Mouse (Mus musculus) forebrain, embryonic 13.5 days (tissue): ENCODE results near the gene Rtkn. TPM values are rescaled to one million over a fixed set of nuclear protein-coding genes. Genes with fewer than 3 reads are reported as not detected.

Source experiments
- ATAC-seq: fragments of 200-750 bp; cut with Nextera tagmentation; 2 replicates; pipeline ENCODE4 v1.8.0; 2017
- H3K27ac ChIP-seq: fragments of 300-500 bp; sonication (generic); 2 replicates; pipeline ENCODE4 v1.5.1; 2015; ENCODE audit warnings: inconsistent platforms, mild to moderate bottlenecking, moderate library complexity
- H3K27me3 ChIP-seq: fragments of 300-500 bp; sonication (generic); 2 replicates; pipeline ENCODE4 v1.6.1; 2015; ENCODE audit warnings: mild to moderate bottlenecking, inconsistent platforms
- H3K36me3 ChIP-seq: fragments of 300-500 bp; sonication (generic); 2 replicates; pipeline ENCODE4 v1.6.1; 2015; ENCODE audit warnings: mild to moderate bottlenecking, inconsistent platforms; ENCODE audit not compliant: poor library complexity, severe bottlenecking
- H3K4me1 ChIP-seq: fragments of 300-500 bp; sonication (generic); 2 replicates; pipeline ENCODE4 v1.6.1; 2015; ENCODE audit warnings: inconsistent platforms
- H3K4me2 ChIP-seq: fragments of 300-500 bp; sonication (generic); 2 replicates; pipeline ENCODE4 v1.6.1; 2015; ENCODE audit warnings: inconsistent platforms, mild to moderate bottlenecking, moderate library complexity
- H3K4me3 ChIP-seq: fragments of 300-500 bp; sonication (generic); 2 replicates; pipeline ENCODE4 v1.5.1; 2015; ENCODE audit warnings: mild to moderate bottlenecking, inconsistent platforms
- H3K9ac ChIP-seq: fragments of 300-500 bp; sonication (generic); 2 replicates; pipeline ENCODE4 v1.6.1; 2015; ENCODE audit warnings: mild to moderate bottlenecking, inconsistent platforms
- H3K9me3 ChIP-seq: fragments of 300-500 bp; sonication (generic); replicated peaks from 2 replicates; pipeline ENCODE4 v1.6.1; 2016; ENCODE audit warnings: inconsistent platforms
- WGBS: fragments of 180-500 bp; shearing (Covaris S2); methylation state at CpG from one replicate; pipeline ENCODE4 v1.1.7; 2015; 5-methylcytosine and 5-hydroxymethylcytosine counted together
- polyA plus RNA-seq: library from polyadenylated mRNA; unstranded; fragments of >200 nt; fragmentation: Nextera tagmentation; extraction: Ambion mirVana; gene quantifications from 2 replicates; pipeline ENCODE4 v1.2.1, GENCODE M21; 2015

The Rtkn gene
- polyA plus RNA-seq, 1 experiment from 2014 or later: 10.4 TPM

- under 1% methylated on average over 58 of the region's 58 CpGs for WGBS
- H3K27me3 ChIP-seq: peaks cover 38% of the 10 kb centered on the region
- peak within 1 kb of the TSS; percentile 81 for H3K4me2 ChIP-seq
- 0 out of 2 replicates have a peak, but pooled peaks cover 3% of the 10 kb centered on the region for H3K36me3 ChIP-seq
- peak within 1 kb of the TSS; percentile 82 for H3K27ac ChIP-seq
- H3K4me3 ChIP-seq: peak within 1 kb of the TSS; percentile 84
- peaks cover 42% of the 10 kb centered on the region for H3K4me1 ChIP-seq
- peak within 1 kb of the TSS; percentile 93 for H3K9ac ChIP-seq
- no peaks in the 10 kb centered on the region for H3K9me3 ChIP-seq
- ATAC-seq: peak; percentile 88
Observed at GRCm38 (mm10) chr6:83165607-83166242, 30.5 kb downstream of the Rtkn start, which contains the start of gene Dctn1. Gene Dctn1, plus strand, starts transcription at chr6:83165920.

DNA sequence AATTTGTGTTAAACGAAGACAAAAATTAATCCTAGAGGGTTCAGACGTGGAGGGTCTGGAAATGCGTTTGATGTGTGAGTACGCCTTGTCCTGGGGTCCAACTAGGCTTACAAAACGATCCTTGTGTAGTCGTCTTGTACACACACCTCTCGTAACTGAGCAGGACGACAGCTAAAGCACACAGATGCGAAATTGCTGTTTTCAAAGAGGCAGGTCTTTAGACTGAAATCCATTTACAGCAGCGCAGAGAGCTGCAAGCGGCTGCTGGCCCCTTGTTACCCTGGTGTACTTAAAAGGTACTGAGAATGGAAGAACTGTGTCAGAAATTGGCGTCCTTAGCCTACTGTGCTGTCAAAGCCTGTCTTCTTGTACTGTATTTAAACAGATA is 31.0 kb downstream of the Rtkn start:
- Histone ChIP-seq H3K4me1 (peaks cover 47% of the 10 kb centered on the region), H3K27ac (peak overlapping the region; percentile 82), H3K36me3 (0 out of 2 replicates have a peak, but pooled peaks cover 3% of the 10 kb centered on the region), H3K4me2 (peak overlapping the region; percentile 81), H3K4me3 (peak overlapping the region; percentile 84), H3K9me3 (no peaks in the 10 kb centered on the region), H3K9ac (peak overlapping the region; percentile 93), H3K27me3 (peaks cover 32% of the 10 kb centered on the region)
- under 1% methylated on average over 12 of the region's 12 CpGs for WGBS
- ATAC-seq: peak; percentile 8; the same call in 1 of the 2 replicates

- no peaks in the 10 kb centered on the region for H3K9me3 ChIP-seq
- ATAC-seq: no peak
- WGBS: 91% methylated on average over 5 of the region's 5 CpGs
- no peak overlapping the region for H3K4me3 ChIP-seq
- H3K27ac ChIP-seq: no peak overlapping the region
- H3K4me1 ChIP-seq: peaks cover 51% of the 10 kb centered on the region
- H3K9ac ChIP-seq: no peak overlapping the region
- H3K27me3 ChIP-seq: no peaks in the 10 kb centered on the region
- H3K36me3 ChIP-seq: peaks cover 9% of the 10 kb centered on the region; the same call in 1 of the 2 replicates
- H3K4me2 ChIP-seq: no peak overlapping the region
Observed at GRCm38 (mm10) chr6:83169872-83170271, 34.6 kb downstream of the Rtkn start.

DNA sequence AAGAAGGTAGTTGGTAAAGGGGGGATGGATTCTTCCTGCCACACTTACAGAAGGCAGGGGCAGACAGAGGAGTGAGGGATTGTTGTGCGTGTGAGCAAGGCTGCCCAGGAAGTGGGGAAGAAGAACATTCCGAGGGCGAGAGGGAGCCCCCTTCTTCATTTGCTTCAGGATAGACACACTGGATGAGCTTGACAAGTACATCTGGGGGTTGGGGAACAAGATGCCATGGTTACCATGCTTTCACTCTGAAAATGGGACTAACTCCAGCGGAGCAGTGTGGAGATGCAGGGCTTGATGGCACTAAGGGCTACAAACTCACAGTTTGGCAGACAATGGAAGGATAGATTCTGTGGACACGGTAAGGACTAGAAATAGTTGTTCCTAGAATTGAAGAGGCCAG is 35.8 kb downstream of the Rtkn start:
- no peaks in the 10 kb centered on the region for H3K27me3 ChIP-seq
- H3K36me3 ChIP-seq: peaks cover 11% of the 10 kb centered on the region; the same call in 1 of the 2 replicates
- peak overlapping the region; percentile 40 for H3K4me2 ChIP-seq
- peaks cover 46% of the 10 kb centered on the region for H3K4me1 ChIP-seq
- H3K9me3 ChIP-seq: no peaks in the 10 kb centered on the region
- no peak overlapping the region for H3K9ac ChIP-seq
- 84% methylated on average over 5 of the region's 5 CpGs for WGBS
- H3K27ac ChIP-seq: no peak overlapping the region
- H3K4me3 ChIP-seq: no peak overlapping the region
- no peak for ATAC-seq

DNA sequence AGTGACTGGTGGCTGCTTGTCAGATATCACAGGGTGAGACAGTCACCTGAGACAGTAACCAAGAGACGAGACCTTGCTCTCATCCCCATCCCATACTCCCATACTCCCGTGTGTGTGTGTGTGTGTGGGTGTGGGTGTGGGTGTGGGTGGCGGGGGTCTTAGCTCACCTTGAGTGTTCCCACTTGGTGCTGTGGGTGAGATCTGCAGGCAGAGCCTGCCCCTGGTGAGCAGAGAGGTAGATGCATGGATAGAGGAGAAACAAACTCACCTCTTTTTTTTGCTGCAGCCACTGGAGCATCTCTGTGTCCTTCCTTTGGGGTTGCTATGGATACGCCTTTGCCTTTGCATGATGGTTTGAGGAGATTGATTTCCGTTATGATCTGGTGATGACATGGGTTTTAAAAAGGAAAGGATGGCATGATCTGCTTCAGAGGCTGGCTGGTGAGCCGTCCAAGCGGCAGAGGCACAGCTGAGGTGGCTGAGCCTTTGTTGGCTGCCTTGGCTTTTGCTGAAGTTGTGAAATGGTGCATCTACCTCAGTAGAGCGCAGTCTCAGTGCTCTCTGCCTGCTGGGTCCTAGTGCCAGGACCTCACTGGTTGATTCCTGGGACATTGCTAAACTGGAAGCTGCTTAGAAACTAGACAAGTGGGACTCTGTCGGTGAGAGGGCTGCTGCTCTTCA is 37.1 kb downstream of the Rtkn start:
- no peaks in the 10 kb centered on the region for H3K27me3 ChIP-seq
- peak overlapping the region; percentile 40 for H3K4me2 ChIP-seq
- 60% methylated on average over 9 of the region's 9 CpGs for WGBS
- peak overlapping the region; percentile 17 for H3K27ac ChIP-seq
- peaks cover 11% of the 10 kb centered on the region; the same call in 1 of the 2 replicates for H3K36me3 ChIP-seq
- ATAC-seq: peak; percentile 62; the same call in 1 of the 2 replicates
- no peaks in the 10 kb centered on the region for H3K9me3 ChIP-seq
- H3K4me1 ChIP-seq: peaks cover 35% of the 10 kb centered on the region
- peak overlapping the region; percentile 50 for H3K9ac ChIP-seq
- peak overlapping the region; percentile 21 for H3K4me3 ChIP-seq

DNA sequence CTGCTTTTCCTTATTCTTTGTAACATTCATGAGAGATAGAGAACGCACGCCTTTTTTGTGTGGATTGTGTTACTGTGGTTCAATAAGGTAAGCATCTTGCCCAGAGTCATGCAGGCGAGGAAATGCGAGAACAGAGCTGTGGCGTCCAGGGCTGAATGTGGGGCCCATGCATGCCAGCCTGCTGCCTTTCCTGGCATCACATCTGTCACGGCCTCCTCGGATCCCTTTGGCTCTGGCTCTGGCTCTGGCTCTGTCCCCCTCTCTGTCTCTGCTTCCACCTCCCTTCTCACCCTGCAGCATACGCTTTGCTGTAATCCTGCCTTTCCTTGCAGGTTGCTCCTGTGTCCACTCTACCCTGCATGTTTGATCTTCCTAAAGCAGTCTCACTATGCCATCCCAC is 40.7 kb downstream of the Rtkn start:
- Histone ChIP-seq H3K4me1 (peaks cover 33% of the 10 kb centered on the region), H3K27me3 (no peaks in the 10 kb centered on the region), H3K9ac (peak overlapping the region; percentile 37; the same call in 1 of the 2 replicates), H3K27ac (no peak overlapping the region), H3K36me3 (peaks cover 8% of the 10 kb centered on the region; the same call in 1 of the 2 replicates), H3K4me2 (no peak overlapping the region), H3K4me3 (no peak overlapping the region), H3K9me3 (no peaks in the 10 kb centered on the region)
- 81% methylated on average over 8 of the region's 8 CpGs for WGBS
- no peak for ATAC-seq

GRCm38 (mm10) chr6:83179390-83180117 is 44.3 kb downstream of the Rtkn start:
- Histone ChIP-seq H3K27me3 (no peaks in the 10 kb centered on the region), H3K4me2 (peak overlapping the region; percentile 66), H3K36me3 (peaks cover 28% of the 10 kb centered on the region), H3K9ac (peak overlapping the region; percentile 70), H3K4me3 (peak overlapping the region; percentile 43), H3K9me3 (no peaks in the 10 kb centered on the region), H3K27ac (no peak overlapping the region), H3K4me1 (peaks cover 13% of the 10 kb centered on the region)
- ATAC-seq: peak; percentile 89
- 9% methylated on average over 12 of the region's 12 CpGs for WGBS

DNA sequence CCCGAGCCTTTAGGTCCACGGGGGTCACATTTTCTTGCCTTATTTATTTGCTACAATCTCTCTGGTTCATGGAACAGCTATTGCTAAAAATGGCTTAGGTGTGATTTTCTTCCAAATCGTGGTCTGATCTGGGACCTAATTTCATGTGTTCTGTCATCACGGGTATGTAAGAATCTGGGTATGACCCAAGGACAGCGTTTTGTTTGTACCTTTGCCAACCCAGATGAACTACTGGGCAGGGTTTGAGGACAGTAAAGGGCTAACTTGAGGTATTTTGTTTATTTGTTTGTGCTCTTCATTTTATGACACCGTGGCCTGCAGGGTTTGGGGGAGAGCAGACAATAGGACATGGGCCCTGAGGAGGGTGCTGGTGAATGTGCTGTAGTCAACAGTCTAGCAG is 45.3 kb downstream of the Rtkn start:
- H3K9ac ChIP-seq: no peak overlapping the region
- H3K27me3 ChIP-seq: no peaks in the 10 kb centered on the region
- WGBS: 90% methylated on average over 6 of the region's 6 CpGs
- peaks cover 20% of the 10 kb centered on the region for H3K4me1 ChIP-seq
- no peaks in the 10 kb centered on the region for H3K9me3 ChIP-seq
- H3K27ac ChIP-seq: no peak overlapping the region
- H3K4me3 ChIP-seq: no peak overlapping the region
- 0 out of 2 replicates have a peak overlapping the region, but pooled peaks have one; percentile 66 for H3K4me2 ChIP-seq
- peaks cover 32% of the 10 kb centered on the region for H3K36me3 ChIP-seq
- no peak for ATAC-seq

DNA sequence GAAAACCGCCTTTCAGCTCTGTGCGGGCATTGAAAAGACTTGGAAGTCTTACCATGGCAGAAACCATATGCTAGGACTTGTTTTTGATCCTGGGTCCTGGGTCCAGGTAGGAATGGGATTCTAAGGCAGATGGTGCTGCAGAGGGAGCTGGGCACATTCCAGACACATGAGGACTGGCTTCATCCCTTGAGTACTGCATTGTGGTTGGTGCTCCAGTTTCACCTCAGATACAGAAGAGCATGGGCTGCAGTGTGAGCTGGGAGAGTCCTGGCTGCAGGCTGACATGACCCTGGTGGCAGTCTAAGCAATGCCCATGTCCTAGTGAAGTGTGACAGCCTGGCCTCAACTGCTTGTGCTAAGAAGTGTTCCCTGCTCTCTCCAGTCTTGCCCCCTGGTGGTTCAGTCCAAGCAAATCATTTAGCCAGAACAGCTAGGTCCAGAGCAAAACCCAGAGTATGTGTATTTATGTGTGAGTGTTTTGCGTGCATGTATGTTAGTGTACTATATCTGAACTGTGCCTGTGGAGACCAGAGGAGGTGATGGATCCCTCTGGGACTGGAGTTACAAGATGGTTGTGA is 49.7 kb downstream of the Rtkn start:
- Histone ChIP-seq H3K9me3 (no peaks in the 10 kb centered on the region), H3K4me3 (no peak overlapping the region), H3K27ac (peak overlapping the region; percentile 82; the same call in 1 of the 2 replicates), H3K4me1 (peaks cover 34% of the 10 kb centered on the region), H3K9ac (no peak overlapping the region), H3K27me3 (no peaks in the 10 kb centered on the region), H3K4me2 (no peak overlapping the region), H3K36me3 (peaks cover 54% of the 10 kb centered on the region)
- no peak for ATAC-seq
- 87% methylated on average over 3 of the region's 3 CpGs for WGBS

GRCm38 (mm10) chr6:83185895-83186861 is 50.9 kb downstream of the Rtkn start:
- H3K27me3 ChIP-seq: no peaks in the 10 kb centered on the region
- peak; percentile 97 for ATAC-seq
- no peaks in the 10 kb centered on the region for H3K9me3 ChIP-seq
- peaks cover 66% of the 10 kb centered on the region for H3K36me3 ChIP-seq
- H3K4me2 ChIP-seq: peak overlapping the region; percentile 70
- 4% methylated on average over 25 of the region's 25 CpGs for WGBS
- H3K27ac ChIP-seq: peak overlapping the region; percentile 82
- H3K9ac ChIP-seq: peak overlapping the region; percentile 78
- H3K4me3 ChIP-seq: peak overlapping the region; percentile 53
- peaks cover 33% of the 10 kb centered on the region for H3K4me1 ChIP-seq

DNA sequence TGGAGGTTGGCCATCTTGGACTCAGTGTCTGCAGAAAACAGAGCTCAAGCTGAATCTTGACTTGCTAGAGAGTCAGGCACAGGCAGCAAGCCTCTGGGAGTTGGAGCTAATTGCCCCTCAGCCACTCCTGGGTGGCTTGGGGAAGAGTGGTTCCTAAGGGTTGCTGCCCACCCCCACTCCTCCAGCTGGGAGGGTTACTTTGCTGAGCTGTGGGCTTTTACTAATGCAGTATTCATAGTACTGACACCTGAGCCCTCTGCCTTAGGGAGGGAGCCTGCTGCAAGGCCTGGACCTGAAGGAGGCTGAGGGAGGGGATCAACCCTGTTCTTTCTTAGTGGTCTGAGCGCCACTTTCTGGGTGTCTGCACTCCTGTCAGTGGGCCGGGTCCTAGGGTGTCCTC is 51.7 kb downstream of the Rtkn start:
- Histone ChIP-seq H3K27ac (peak overlapping the region; percentile 82), H3K4me3 (peak overlapping the region; percentile 53), H3K4me1 (peaks cover 33% of the 10 kb centered on the region), H3K27me3 (no peaks in the 10 kb centered on the region), H3K9me3 (no peaks in the 10 kb centered on the region), H3K9ac (peak overlapping the region; percentile 78), H3K36me3 (peaks cover 74% of the 10 kb centered on the region), H3K4me2 (peak overlapping the region; percentile 70)
- ATAC-seq: no peak
- 66% methylated on average over 2 of the region's 2 CpGs for WGBS
